Mouse (Mus musculus) cerebellum, adult 9-10 months (tissue): ENCODE results near the gene Maml3.

Experiments used
- DNase-seq: peaks from one replicate; pipeline ENCODE4 v3.0.0; 2022

Maml3 gene

GRCm38 (mm10) chr3:51904357-51904855 lies 200.5 kb downstream of the Maml3 start:
- DNase-seq = no peak

- no peak for DNase-seq
Measured at GRCm38 (mm10) chr3:51901151-51901550, 203.7 kb downstream of the Maml3 start.

- no peak for DNase-seq
Measured at GRCm38 (mm10) chr3:51894514-51894913, 210.4 kb downstream of the Maml3 start.

- DNase-seq = no peak
Measured at GRCm38 (mm10) chr3:51891562-51892119, 213.2 kb downstream of the Maml3 start.

- no peak for DNase-seq
Measured at GRCm38 (mm10) chr3:51890181-51890580, 214.7 kb downstream of the Maml3 start.

- peak; percentile 97 for DNase-seq
Measured at GRCm38 (mm10) chr3:51889776-51890175, 215.1 kb downstream of the Maml3 start.

GRCm38 (mm10) chr3:51888662-51889433 lies 216.0 kb downstream of the Maml3 start:
- no peak for DNase-seq

- DNase-seq = no peak
Measured at GRCm38 (mm10) chr3:51888295-51888661, 216.6 kb downstream of the Maml3 start.

- no peak for DNase-seq
Measured at GRCm38 (mm10) chr3:51885920-51886319, 219.0 kb downstream of the Maml3 start.

- DNase-seq = no peak
Measured at GRCm38 (mm10) chr3:51885487-51885886, 219.4 kb downstream of the Maml3 start.

GRCm38 (mm10) chr3:51881981-51882380 lies 222.9 kb downstream of the Maml3 start:
- no peak for DNase-seq

GRCm38 (mm10) chr3:51881393-51881792 lies 223.5 kb downstream of the Maml3 start:
- DNase-seq = no peak

- DNase-seq = no peak
Measured at GRCm38 (mm10) chr3:51880506-51881036, 224.3 kb downstream of the Maml3 start.

GRCm38 (mm10) chr3:51879211-51879610 lies 225.7 kb downstream of the Maml3 start:
- no peak for DNase-seq

GRCm38 (mm10) chr3:51878577-51878976 lies 226.3 kb downstream of the Maml3 start:
- no peak for DNase-seq

- no peak for DNase-seq
Measured at GRCm38 (mm10) chr3:51876729-51877128, 228.1 kb downstream of the Maml3 start.

- DNase-seq = no peak
Measured at GRCm38 (mm10) chr3:51875629-51876028, 229.2 kb downstream of the Maml3 start.

- DNase-seq = no peak
Measured at GRCm38 (mm10) chr3:51874252-51874651, 230.6 kb downstream of the Maml3 start.

- no peak for DNase-seq
Measured at GRCm38 (mm10) chr3:51872771-51873170, 232.1 kb downstream of the Maml3 start.

- DNase-seq = no peak
Measured at GRCm38 (mm10) chr3:51871346-51871745, 233.5 kb downstream of the Maml3 start.

GRCm38 (mm10) chr3:51869980-51870379 lies 234.9 kb downstream of the Maml3 start:
- DNase-seq = no peak

GRCm38 (mm10) chr3:51868857-51869256 lies 236.0 kb downstream of the Maml3 start:
- DNase-seq = no peak

GRCm38 (mm10) chr3:51866446-51866845 lies 238.4 kb downstream of the Maml3 start:
- peak; percentile 73 for DNase-seq

- no peak for DNase-seq
Measured at GRCm38 (mm10) chr3:51861631-51862030, 243.2 kb downstream of the Maml3 start.
